In genomic region chr6:137519529-137520342, GRCm38 (mm10) we compare ENCODE assay signal across 13 mouse cellular contexts.
DNase-seq lines count a peak whose midpoint lies in the region; ATAC-seq and TF ChIP-seq lines count a peak whose summit lies in the region.
"Had no signal": no experiment of that assay in that cellular context is flagged by ENCODE, and none has a peak within 500 bp of the region (broad histone marks: within the 10 kb centered on the region; RNA-seq: fewer than 3 reads in every experiment).

No protein-coding gene starts in this region.

- peak; percentile 33 for DNase-seq in kidney, postnatal 0 days (ENCODE audit: low spot score)
- DNase-seq in kidney, adult 2 months, result no peak
- DNase-seq in left cerebral cortex, adult 18-20 months (ENCODE audit: low spot score in 2 of 2), result peak; percentile 19 to 35
- no peak for DNase-seq in cerebellum, adult 2 months
- DNase-seq: adrenal gland, postnatal 14 days; heart, postnatal 10 days; thymus, adult 18-20 months had no signal

- H3K4me2 ChIP-seq in kidney, postnatal 0 days (ENCODE audit: low read length), result no peak overlapping the region
- H3K4me2 ChIP-seq: lung, embryonic 15.5 days had no signal

- TF ChIP-seq CTCF in kidney, postnatal 0 days (IDR thresholded peaks at IDR 0.05; ENCODE audit: low read depth), result no peak
- TF ChIP-seq CTCF in kidney, adult 2 months (conservative IDR thresholded peaks at IDR 0.05; ENCODE audit: insufficient read depth, insufficient read length, low read depth, low read length), result no peak
- no peak for TF ChIP-seq CTCF in bone marrow macrophage, adult 2 months (IDR thresholded peaks at IDR 0.05; ENCODE audit: low read depth, low read length)
- TF ChIP-seq CTCF in olfactory bulb, adult 2 months (IDR thresholded peaks at IDR 0.05; ENCODE audit: insufficient read depth, low read depth, low read length), result no peak
- no peak for TF ChIP-seq CTCF in cerebellum, adult 2 months (IDR thresholded peaks at IDR 0.05; ENCODE audit: borderline replicate concordance, insufficient read depth, low read depth, low read length)

- H3K27me3 ChIP-seq in kidney, postnatal 0 days (ENCODE audit: insufficient read depth, low read length), result no peaks in the 10 kb centered on the region
- no peaks in the 10 kb centered on the region for H3K27me3 ChIP-seq in kidney, adult 2 months (replicated peaks; ENCODE audit: control insufficient read depth, insufficient read depth, low read length)
- H3K27me3 ChIP-seq in cerebellum, adult 2 months (ENCODE audit: control insufficient read depth, insufficient read depth, low read length), result no peaks in the 10 kb centered on the region
- H3K27me3 ChIP-seq: lung, embryonic 15.5 days had no signal

- no peak overlapping the region for H3K4me3 ChIP-seq in kidney, postnatal 0 days (replicated peaks; ENCODE audit: low read depth, low read length)
- H3K4me3 ChIP-seq in kidney, adult 2 months (ENCODE audit: insufficient read depth, low read depth, low read length), result no peak overlapping the region
- H3K4me3 ChIP-seq in bone marrow macrophage, adult 2 months (ENCODE audit: insufficient read depth, low read length), result no peak overlapping the region
- H3K4me3 ChIP-seq in olfactory bulb, adult 2 months (ENCODE audit: insufficient read depth, low read depth, low read length), result no peak overlapping the region
- H3K4me3 ChIP-seq in cerebellum, adult 2 months (replicated peaks; ENCODE audit: insufficient read depth, low read depth, low read length), result no peak overlapping the region
- H3K4me3 ChIP-seq: layer of hippocampus, adult 2 months; lung, embryonic 15.5 days had no signal

- no peak for ATAC-seq in kidney, postnatal 0 days (replicated peaks; ENCODE audit: low FRiP score, low read depth)
- ATAC-seq in activated CD4-positive, CD25-positive, alpha-beta regulatory T cell, adult 4 months, result no peak
- ATAC-seq in megakaryocyte-erythroid progenitor cell, adult 5-6 weeks (replicated peaks; ENCODE audit: low FRiP score, low TSS enrichment, poor library complexity, severe bottlenecking), result no peak

- H3K27ac ChIP-seq in kidney, postnatal 0 days, result no peak overlapping the region
- H3K27ac ChIP-seq in kidney, adult 2 months (ENCODE audit: insufficient read depth, low read depth, low read length), result no peak overlapping the region
- H3K27ac ChIP-seq in bone marrow macrophage, adult 2 months (ENCODE audit: insufficient read depth, low read depth, low read length), result 0 out of 2 replicates have a peak overlapping the region, but pooled peaks have one; percentile 6
- peak overlapping the region; percentile 22; the same call in 1 of the 2 replicates for H3K27ac ChIP-seq in olfactory bulb, adult 2 months (ENCODE audit: insufficient read depth, low read depth, low read length)
- no peak overlapping the region for H3K27ac ChIP-seq in cerebellum, adult 2 months (ENCODE audit: insufficient read depth, low read length)
- H3K27ac ChIP-seq: layer of hippocampus, adult 2 months; lung, embryonic 15.5 days had no signal

- no peaks in the 10 kb centered on the region for H3K9me3 ChIP-seq in kidney, postnatal 0 days (replicated peaks; ENCODE audit: low read length)
- H3K9me3 ChIP-seq: lung, embryonic 15.5 days had no signal

- H3K4me1 ChIP-seq in kidney, postnatal 0 days (replicated peaks; ENCODE audit: insufficient read depth, low read length), result no peaks in the 10 kb centered on the region
- H3K4me1 ChIP-seq in kidney, adult 2 months (ENCODE audit: control insufficient read depth, insufficient read depth, low read length), result no peaks in the 10 kb centered on the region
- peaks cover 14% of the 10 kb centered on the region for H3K4me1 ChIP-seq in bone marrow macrophage, adult 2 months (ENCODE audit: control insufficient read depth, insufficient read depth, low read length)
- H3K4me1 ChIP-seq in olfactory bulb, adult 2 months (ENCODE audit: control insufficient read depth, insufficient read depth, low read length), result peaks cover 8% of the 10 kb centered on the region; the same call in 1 of the 2 replicates
- H3K4me1 ChIP-seq in cerebellum, adult 2 months (ENCODE audit: control insufficient read depth, insufficient read depth, low read length), result peaks cover 5% of the 10 kb centered on the region
- H3K4me1 ChIP-seq: lung, embryonic 15.5 days had no signal

- H3K36me3 ChIP-seq in kidney, postnatal 0 days (ENCODE audit: insufficient read depth, low read length), result no peaks in the 10 kb centered on the region
- H3K36me3 ChIP-seq in kidney, adult 2 months (ENCODE audit: control insufficient read depth, insufficient read depth, low read length), result no peaks in the 10 kb centered on the region; the same call in 1 of the 2 replicates

- H3K9ac ChIP-seq in kidney, postnatal 0 days (ENCODE audit: low read depth, low read length), result no peak overlapping the region
- H3K9ac ChIP-seq: lung, embryonic 15.5 days had no signal

- WGBS in kidney, postnatal 0 days, result 47% methylated on average over 11 of the region's 11 CpGs
- 55% methylated on average over 11 of the region's 11 CpGs for WGBS in kidney, adult 2 months
- WGBS in olfactory bulb, adult 2 months, result 59% methylated on average over 11 of the region's 11 CpGs
- 70% methylated on average over 11 of the region's 11 CpGs for WGBS in cerebellum, adult 2 months

- no peak for TF ChIP-seq POLR2A in kidney, adult 2 months (IDR thresholded peaks at IDR 0.05; ENCODE audit: low read depth, low read length)
- TF ChIP-seq POLR2A in bone marrow macrophage, adult 2 months (IDR thresholded peaks at IDR 0.05; ENCODE audit: borderline replicate concordance, low read depth, low read length), result no peak
- TF ChIP-seq POLR2A in olfactory bulb, adult 2 months (IDR thresholded peaks at IDR 0.05; ENCODE audit: insufficient read depth, low read depth, low read length), result no peak
- no peak for TF ChIP-seq POLR2A in cerebellum, adult 2 months (IDR thresholded peaks at IDR 0.05; ENCODE audit: borderline replicate concordance, insufficient read depth, low read length)

Comparison
In these comparisons a context has a peak if more than half of its experiments do, and no peak if none do; other contexts are left out.
1. DNase-seq: peak in kidney, postnatal 0 days (single experiment) and left cerebral cortex, adult 18-20 months (2 of 2); none in kidney, adult 2 months (single experiment) and cerebellum, adult 2 months (0 of 2).
2. H3K27ac ChIP-seq: peak in bone marrow macrophage, adult 2 months (single experiment) and olfactory bulb, adult 2 months (single experiment); none in kidney, postnatal 0 days (single experiment), kidney, adult 2 months (single experiment) and cerebellum, adult 2 months (single experiment).